ENCODE assay signal across 9 mouse cellular contexts in genomic region chr16:57496437-57497173, GRCm38 (mm10).
DNase-seq lines count a peak whose midpoint lies in the region; ATAC-seq and TF ChIP-seq lines count a peak whose summit lies in the region.
"Had no signal": no experiment of that assay in that cellular context is flagged by ENCODE, and none has a peak within 500 bp of the region (broad histone marks: within the 10 kb centered on the region; RNA-seq: fewer than 3 reads in every experiment).

No protein-coding gene starts in this region.

- no peak overlapping the region for H3K9ac ChIP-seq in kidney, embryonic 15.5 days
- H3K9ac ChIP-seq: limb, embryonic 13.5 days had no signal

- TF ChIP-seq POLR2A in thymus, adult 2 months (IDR thresholded peaks at IDR 0.05; ENCODE audit: control insufficient read depth, extremely low read depth, insufficient read depth, low read length, poor library complexity) = no peak

- WGBS in thymus, adult 2 months = 94% methylated on average over 10 of the region's 10 CpGs
- 77% methylated on average over 10 of the region's 10 CpGs for WGBS in kidney, embryonic 15.5 days

- no peak overlapping the region for H3K4me2 ChIP-seq in kidney, embryonic 15.5 days
- H3K4me2 ChIP-seq: limb, embryonic 13.5 days had no signal

- no peak overlapping the region for H3K4me3 ChIP-seq in thymus, adult 2 months (ENCODE audit: control insufficient read depth, insufficient read depth, low read length)
- H3K4me3 ChIP-seq in kidney, embryonic 15.5 days (replicated peaks) = no peak overlapping the region
- H3K4me3 ChIP-seq: limb, embryonic 13.5 days had no signal

- H3K9me3 ChIP-seq in kidney, embryonic 15.5 days (replicated peaks) = no peaks in the 10 kb centered on the region
- H3K9me3 ChIP-seq: limb, embryonic 13.5 days had no signal

- DNase-seq in frontal cortex, postnatal 25 days (ENCODE audit: low spot score in 2 of 2) = no peak
- no peak for DNase-seq in thymus, adult 2 months
- DNase-seq in thymus, postnatal 36 days = no peak
- peak; percentile 44 to 70 for DNase-seq in lung, postnatal 4 days
- DNase-seq in thymus, postnatal 0 days (ENCODE audit: low spot score) = no peak

- H3K36me3 ChIP-seq in thymus, adult 2 months (ENCODE audit: control insufficient read depth, insufficient read depth, low read length) = no peaks in the 10 kb centered on the region
- H3K36me3 ChIP-seq in kidney, embryonic 15.5 days = no peaks in the 10 kb centered on the region
- H3K36me3 ChIP-seq: limb, embryonic 13.5 days had no signal

- 0 out of 2 replicates have a peak overlapping the region, but pooled peaks have one; percentile 10 for H3K27ac ChIP-seq in thymus, adult 2 months (ENCODE audit: control insufficient read depth, insufficient read depth, low read length)
- H3K27ac ChIP-seq in kidney, embryonic 15.5 days = no peak overlapping the region
- H3K27ac ChIP-seq: limb, embryonic 13.5 days had no signal

- peaks cover 10% of the 10 kb centered on the region for H3K4me1 ChIP-seq in thymus, adult 2 months (replicated peaks; ENCODE audit: control insufficient read depth, insufficient read depth, low read length)
- no peaks in the 10 kb centered on the region for H3K4me1 ChIP-seq in kidney, embryonic 15.5 days

- H3K27me3 ChIP-seq in thymus, adult 2 months (ENCODE audit: control insufficient read depth, insufficient read depth, low read length) = no peaks in the 10 kb centered on the region
- no peaks in the 10 kb centered on the region for H3K27me3 ChIP-seq in kidney, embryonic 15.5 days
- H3K27me3 ChIP-seq: limb, embryonic 13.5 days had no signal

- peak; percentile 56 for ATAC-seq in frontal cortex, adult (ENCODE audit: low TSS enrichment)
- ATAC-seq in megakaryocyte-erythroid progenitor cell, adult 5-6 weeks (replicated peaks; ENCODE audit: low FRiP score, low TSS enrichment, poor library complexity, severe bottlenecking) = no peak
- no peak for ATAC-seq in kidney, embryonic 15.5 days (replicated peaks; ENCODE audit: low FRiP score)

- TF ChIP-seq CTCF in thymus, adult 2 months (IDR thresholded peaks at IDR 0.05; ENCODE audit: borderline replicate concordance, control insufficient read depth, extremely low read depth, insufficient read depth, low read length, poor library complexity) = no peak

Comparison
In these comparisons a context has a peak if more than half of its experiments do, and no peak if none do; other contexts are left out.
1. DNase-seq: peak in lung, postnatal 4 days (2 of 2); none in frontal cortex, postnatal 25 days (0 of 2), thymus, adult 2 months (single experiment), thymus, postnatal 36 days (0 of 2) and thymus, postnatal 0 days (single experiment).